ENCODE assay signal across 14 mouse cellular contexts in genomic region chr3:152231333-152232100, GRCm38 (mm10). TPM values are rescaled to one million over a fixed set of nuclear protein-coding genes. Genes with fewer than 3 reads are reported as not detected.
DNase-seq lines count a peak whose midpoint lies in the region; ATAC-seq and TF ChIP-seq lines count a peak whose summit lies in the region.
"Had no signal": no experiment of that assay in that cellular context is flagged by ENCODE, and none has a peak within 500 bp of the region (broad histone marks: within the 10 kb centered on the region; RNA-seq: fewer than 3 reads in every experiment).

No protein-coding gene starts in this region.

- TF ChIP-seq EP300 in MEL (IDR thresholded peaks at IDR 0.05; ENCODE audit: low read depth in 1 of 2, low read length in 2 of 2), result peak; percentile 77 to 87

- no peak for TF ChIP-seq CTCF in MEL (IDR thresholded peaks at IDR 0.05 in 2 of 3, conservative IDR thresholded peaks at IDR 0.05 in 1 of 3; ENCODE audit: control insufficient read depth in 1 of 3, insufficient read depth in 1 of 3, low read depth in 2 of 3, low read length in 3 of 3, poor library complexity in 1 of 3, severe bottlenecking in 1 of 3)

- TF ChIP-seq POLR2A in MEL (IDR thresholded peaks at IDR 0.05; ENCODE audit: control insufficient read depth in 1 of 2, insufficient read depth in 1 of 2, low read depth in 1 of 2, low read length in 2 of 2, poor library complexity in 1 of 2), result no peak; a peak in 1 of 4 replicates

- no peak for TF ChIP-seq RAD21 in MEL (IDR thresholded peaks at IDR 0.05; ENCODE audit: low read depth, low read length)

- peak; percentile 16 for DNase-seq in kidney, postnatal 10 days
- no peak for DNase-seq in kidney, postnatal 14 days
- DNase-seq in MEL (ENCODE audit: low read depth, low spot score), result peak; percentile 77
- no peak for DNase-seq in ovary, postnatal 36 days (ENCODE audit: low spot score)
- no peak for DNase-seq in frontal cortex, postnatal 25 days (ENCODE audit: low spot score in 2 of 2)
- DNase-seq: adrenal gland, postnatal 36 days; cerebellum, postnatal 25 days; heart, postnatal 14 days; lung, postnatal 10 days; midbrain, embryonic 14.5 days had no signal

- H3K36me3 ChIP-seq in MEL (ENCODE audit: control insufficient read depth in 1 of 2, insufficient read depth in 2 of 2, low read length in 2 of 2), result peaks cover 38 to 81% of the 10 kb centered on the region in 2 experiments

- peaks cover 3 to 14% of the 10 kb centered on the region in 2 experiments for H3K4me1 ChIP-seq in MEL (ENCODE audit: control insufficient read depth in 1 of 2, insufficient read depth in 2 of 2, low read length in 2 of 2)
- H3K4me1 ChIP-seq: forebrain, embryonic 10.5 days had no signal

- no peak overlapping the region for H3K27ac ChIP-seq in MEL (ENCODE audit: control insufficient read depth, low read depth, low read length)
- H3K27ac ChIP-seq: forebrain, embryonic 10.5 days had no signal

- no peaks in the 10 kb centered on the region for H3K27me3 ChIP-seq in MEL (ENCODE audit: control insufficient read depth in 1 of 2, insufficient read depth in 2 of 2, low read length in 2 of 2)

- H3K4me3 ChIP-seq in MEL (ENCODE audit: control insufficient read depth in 1 of 2, insufficient read depth in 1 of 2, low read depth in 2 of 2, low read length in 2 of 2), result no peak overlapping the region
- H3K4me3 ChIP-seq: forebrain, embryonic 10.5 days had no signal

- peaks cover 7% of the 10 kb centered on the region; the same call in 1 of the 2 replicates for H3K79me2 ChIP-seq in MEL (ENCODE audit: control insufficient read depth, insufficient read depth, low read length, poor library complexity)

- ATAC-seq in erythroblast, adult 5-6 weeks (replicated peaks; ENCODE audit: low FRiP score, poor library complexity, severe bottlenecking), result peak; percentile 37
- ATAC-seq in megakaryocyte progenitor cell, adult 5-6 weeks (replicated peaks; ENCODE audit: poor library complexity), result peak; percentile 88
- ATAC-seq: CD4-positive, CD25-positive, alpha-beta regulatory T cell, adult 4 months had no signal

- no peak overlapping the region for H3K9ac ChIP-seq in MEL (ENCODE audit: control insufficient read depth, low read depth, low read length, poor library complexity, severe bottlenecking)

- H3K9me3 ChIP-seq in MEL (replicated peaks; ENCODE audit: insufficient read depth, low read length), result no peaks in the 10 kb centered on the region
- H3K9me3 ChIP-seq: forebrain, embryonic 10.5 days had no signal

TF ChIP-seq in MEL, 35 proteins besides CTCF, POLR2A, EP300 and RAD21:
- TF ChIP-seq NRF1 (IDR thresholded peaks at IDR 0.05; ENCODE audit: insufficient read depth, low read depth, low read length, poor library complexity, severe bottlenecking), result no peak
- TF ChIP-seq MYB (IDR thresholded peaks at IDR 0.05; ENCODE audit: low read depth, low read length), result 0 out of 2 replicates have a peak, but pooled peaks have one; percentile 28
- no peak for TF ChIP-seq ZNF384 (IDR thresholded peaks at IDR 0.05; ENCODE audit: low read depth, low read length)
- TF ChIP-seq MAFK (IDR thresholded peaks at IDR 0.05; ENCODE audit: borderline replicate concordance, low read depth, low read length), result no peak
- no peak for TF ChIP-seq MEF2A (IDR thresholded peaks at IDR 0.05; ENCODE audit: extremely low read depth, insufficient replicate concordance, low read depth, low read length, poor library complexity, severe bottlenecking)
- TF ChIP-seq CHD1 (IDR thresholded peaks at IDR 0.05; ENCODE audit: low read depth, low read length), result no peak
- no peak for TF ChIP-seq MAZ (IDR thresholded peaks at IDR 0.05; ENCODE audit: low read depth, low read length)
- TF ChIP-seq ZMIZ1 (IDR thresholded peaks at IDR 0.05; ENCODE audit: low read depth, low read length), result no peak
- TF ChIP-seq ELF1 (IDR thresholded peaks at IDR 0.05; ENCODE audit: low read depth, low read length), result no peak
- peak; percentile 73; the same call in 1 of the 2 replicates for TF ChIP-seq MYC (IDR thresholded peaks at IDR 0.05; ENCODE audit: low read depth, low read length)
- no peak for TF ChIP-seq UBTF (IDR thresholded peaks at IDR 0.05; ENCODE audit: borderline replicate concordance, insufficient read depth, low read depth, low read length)
- TF ChIP-seq GATA1 (IDR thresholded peaks at IDR 0.05; ENCODE audit: low read depth, low read length), result peak; percentile 87
- TF ChIP-seq USF2 (IDR thresholded peaks at IDR 0.05; ENCODE audit: borderline replicate concordance in 1 of 2, insufficient read depth in 1 of 2, low read depth in 1 of 2, low read length in 2 of 2), result no peak
- TF ChIP-seq KAT2A (conservative IDR thresholded peaks at IDR 0.05; ENCODE audit: low read depth, low read length), result no peak
- TF ChIP-seq GABPA (IDR thresholded peaks at IDR 0.05; ENCODE audit: low read depth, low read length), result no peak
- no peak for TF ChIP-seq HCFC1 (IDR thresholded peaks at IDR 0.05; ENCODE audit: low read depth, low read length)
- TF ChIP-seq SIN3A (IDR thresholded peaks at IDR 0.05; ENCODE audit: low read length), result peak; percentile 90
- no peak for TF ChIP-seq CHD2 (IDR thresholded peaks at IDR 0.05; ENCODE audit: low read length)
- peak; percentile 67 for TF ChIP-seq USF1 (IDR thresholded peaks at IDR 0.05; ENCODE audit: low read depth, low read length)
- no peak for TF ChIP-seq POLR2AphosphoS2 (IDR thresholded peaks at IDR 0.05; ENCODE audit: low read length)
- TF ChIP-seq SMC3 (IDR thresholded peaks at IDR 0.05; ENCODE audit: low read depth, low read length), result no peak
- TF ChIP-seq JUND (IDR thresholded peaks at IDR 0.05; ENCODE audit: low read depth, low read length), result no peak
- TF ChIP-seq TAL1 (IDR thresholded peaks at IDR 0.05; ENCODE audit: low read length), result peak; percentile 74
- no peak for TF ChIP-seq ZKSCAN1 (IDR thresholded peaks at IDR 0.05; ENCODE audit: low read depth, low read length)
- TF ChIP-seq TCF12 (IDR thresholded peaks at IDR 0.05; ENCODE audit: low read depth, low read length), result peak; percentile 95
- peak; percentile 87 for TF ChIP-seq ETS1 (IDR thresholded peaks at IDR 0.05; ENCODE audit: low read depth, low read length)
- TF ChIP-seq POLR2AphosphoS5 (IDR thresholded peaks at IDR 0.05; ENCODE audit: borderline replicate concordance, low read depth, low read length), result no peak
- TF ChIP-seq MXI1 (IDR thresholded peaks at IDR 0.05; ENCODE audit: low read depth, low read length), result peak; percentile 89
- TF ChIP-seq BHLHE40 (IDR thresholded peaks at IDR 0.05; ENCODE audit: borderline replicate concordance, low read depth, low read length), result peak; percentile 90
- no peak for TF ChIP-seq ZC3H11A (IDR thresholded peaks at IDR 0.05; ENCODE audit: low read depth, low read length)
- no peak for TF ChIP-seq NELFE (IDR thresholded peaks at IDR 0.05; ENCODE audit: low read depth, low read length)
- TF ChIP-seq RCOR1 (IDR thresholded peaks at IDR 0.05; ENCODE audit: low read depth, low read length), result peak; percentile 61; the same call in 1 of the 2 replicates
- no peak for TF ChIP-seq E2F4 (IDR thresholded peaks at IDR 0.05; ENCODE audit: borderline replicate concordance, low read depth, low read length)
- TF ChIP-seq MAX (IDR thresholded peaks at IDR 0.05; ENCODE audit: low read length), result peak; percentile 82
- TF ChIP-seq TBP (IDR thresholded peaks at IDR 0.05; ENCODE audit: low read depth, low read length), result no peak
TF ChIP-seq in MEL: peak in this region for 12.

RNA-seq across cellular contexts. Expression of gene Fubp1, which starts 21.3 kb away (rescaled TPM):
- total RNA-seq in MEL (2012; rRNA removed), result 202 and 251 TPM in 2 replicates
- polyA plus RNA-seq in MEL (2012; ENCODE audit: insufficient read depth in 1 of 2, insufficient read length in 2 of 2, low read depth in 1 of 2, low replicate concordance in 2 of 2, missing spikeins in 1 of 2), result 100 to 1,000 TPM in 1 of 2 experiments, not detected in 1; 196 TPM
- total RNA-seq in erythroblast, adult 5-6 weeks (2015; ENCODE audit: low replicate concordance), result 48.9 and 97.6 TPM in 2 replicates
- 108 and 142 TPM in 2 replicates for total RNA-seq in erythroblast, adult 5-6 weeks (2017; ENCODE audit: low replicate concordance)
- total RNA-seq in megakaryocyte progenitor cell, adult 5-6 weeks (2015), result 149 and 188 TPM in 2 replicates
- 204 and 275 TPM in 2 replicates for total RNA-seq in megakaryocyte progenitor cell, adult 5-6 weeks (2017)

RNA-seq across cellular contexts. Expression of gene Dnajb4, which starts 21.4 kb away (rescaled TPM):
- total RNA-seq in MEL (2012; rRNA removed), result 13.3 and 14.6 TPM in 2 replicates
- 10 to 100 TPM in 1 of 2 experiments, not detected in 1; 10.7 TPM for polyA plus RNA-seq in MEL (2012; ENCODE audit: insufficient read depth in 1 of 2, insufficient read length in 2 of 2, low read depth in 1 of 2, low replicate concordance in 2 of 2, missing spikeins in 1 of 2)
- total RNA-seq in erythroblast, adult 5-6 weeks (2015; ENCODE audit: low replicate concordance), result 166 and 217 TPM in 2 replicates
- total RNA-seq in erythroblast, adult 5-6 weeks (2017; ENCODE audit: low replicate concordance), result 316 and 353 TPM in 2 replicates
- 37.8 and 37.9 TPM in 2 replicates for total RNA-seq in megakaryocyte progenitor cell, adult 5-6 weeks (2015)
- 39.3 and 43.5 TPM in 2 replicates for total RNA-seq in megakaryocyte progenitor cell, adult 5-6 weeks (2017)

RNA-seq across cellular contexts. Expression of gene Nexn, which starts 34.6 kb away (rescaled TPM):
- total RNA-seq in MEL (2012; rRNA removed), result 0.19 TPM in 1 of 2 replicates, not detected in the other
- under 1 TPM in 1 of 2 experiments, not detected in 1; 0.96 TPM for polyA plus RNA-seq in MEL (2012; ENCODE audit: insufficient read depth in 1 of 2, insufficient read length in 2 of 2, low read depth in 1 of 2, low replicate concordance in 2 of 2, missing spikeins in 1 of 2)
- not detected in 2 replicates for total RNA-seq in erythroblast, adult 5-6 weeks (2015; ENCODE audit: low replicate concordance)
- not detected in 2 replicates for total RNA-seq in erythroblast, adult 5-6 weeks (2017; ENCODE audit: low replicate concordance)
- total RNA-seq in megakaryocyte progenitor cell, adult 5-6 weeks (2015), result not detected in 2 replicates
- total RNA-seq in megakaryocyte progenitor cell, adult 5-6 weeks (2017), result not detected in 2 replicates

Comparison
In these comparisons a context has a peak if more than half of its experiments do, and no peak if none do; other contexts are left out.
1. DNase-seq: peak in kidney, postnatal 10 days (single experiment) and MEL (single experiment); none in kidney, postnatal 14 days (single experiment), ovary, postnatal 36 days (single experiment) and frontal cortex, postnatal 25 days (0 of 2).